Mouse (Mus musculus): ENCODE measurements at regions not wholly inside any gene's neighbourhood (a gene's known extent, or its start where the extent isn't known, plus 50 kb on each side); places are given as distances from the start of the nearest gene placed in this dataset.

DNA sequence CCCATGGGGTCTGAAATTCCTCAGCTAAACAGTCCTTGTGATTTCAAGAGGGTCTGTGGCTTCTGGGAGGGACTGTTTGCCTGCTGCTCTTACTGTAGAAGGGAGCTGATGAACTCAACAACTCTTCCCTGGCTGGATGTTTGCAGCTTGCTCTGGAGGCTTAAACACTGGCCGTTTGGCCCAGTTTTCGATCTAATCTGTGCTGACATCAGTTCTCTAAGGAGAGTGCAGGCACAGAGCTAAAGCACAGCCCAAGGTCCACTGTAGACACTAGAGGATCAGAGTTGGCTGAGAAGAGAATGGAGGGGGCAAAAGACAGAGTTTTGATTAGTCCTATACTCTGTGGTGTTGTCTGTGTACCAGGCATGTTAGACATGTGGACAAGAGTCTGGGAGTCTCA is 490.1 kb downstream of the Nedd1 start:
- no peak for TF ChIP-seq POLR2A (IDR thresholded peaks at IDR 0.05; ENCODE audit: insufficient read length, low read depth)
- no peak for TF ChIP-seq MYOD1 (IDR thresholded peaks at IDR 0.05; ENCODE audit: control insufficient read depth in 1 of 3, insufficient read length in 2 of 3, low read depth in 2 of 3)
- no peak for TF ChIP-seq POLR2AphosphoS2 (IDR thresholded peaks at IDR 0.05; ENCODE audit: insufficient read length, low read depth)
- TF ChIP-seq USF1 (IDR thresholded peaks at IDR 0.05; ENCODE audit: low read depth): no peak
- TF ChIP-seq REST (IDR thresholded peaks at IDR 0.05; ENCODE audit: insufficient read depth, insufficient read length): no peak
- TF ChIP-seq MYOG (IDR thresholded peaks at IDR 0.05; ENCODE audit: control insufficient read depth in 1 of 3, insufficient read depth in 1 of 3, insufficient read length in 2 of 3, low read depth in 2 of 3): no peak
- no peak for TF ChIP-seq TCF3 (IDR thresholded peaks at IDR 0.05; ENCODE audit: insufficient read length, low read depth)
- no peak for TF ChIP-seq TCF12 (IDR thresholded peaks at IDR 0.05; ENCODE audit: insufficient read depth, poor library complexity, severe bottlenecking)
- TF ChIP-seq MAX (IDR thresholded peaks at IDR 0.05; ENCODE audit: low read depth): no peak
- TF ChIP-seq E2F4 (IDR thresholded peaks at IDR 0.05; ENCODE audit: insufficient read depth): no peak

All from myocyte (in vitro differentiated cells).